Mouse (Mus musculus) erythroblast, embryonic 14.5 days (primary cell): ENCODE measurements around the gene Abcd1.

Experiments
- GATA1 ChIP-seq: IDR thresholded peaks from 2 replicates; pipeline ENCODE4 v1.6.1; 2012; ENCODE audit warnings: low read length, inconsistent platforms, mixed read lengths
- TAL1 ChIP-seq: IDR thresholded peaks from 3 replicates; pipeline ENCODE4 v1.6.1; 2012; ENCODE audit warnings: low read length, inconsistent platforms, mixed read lengths

DNA sequence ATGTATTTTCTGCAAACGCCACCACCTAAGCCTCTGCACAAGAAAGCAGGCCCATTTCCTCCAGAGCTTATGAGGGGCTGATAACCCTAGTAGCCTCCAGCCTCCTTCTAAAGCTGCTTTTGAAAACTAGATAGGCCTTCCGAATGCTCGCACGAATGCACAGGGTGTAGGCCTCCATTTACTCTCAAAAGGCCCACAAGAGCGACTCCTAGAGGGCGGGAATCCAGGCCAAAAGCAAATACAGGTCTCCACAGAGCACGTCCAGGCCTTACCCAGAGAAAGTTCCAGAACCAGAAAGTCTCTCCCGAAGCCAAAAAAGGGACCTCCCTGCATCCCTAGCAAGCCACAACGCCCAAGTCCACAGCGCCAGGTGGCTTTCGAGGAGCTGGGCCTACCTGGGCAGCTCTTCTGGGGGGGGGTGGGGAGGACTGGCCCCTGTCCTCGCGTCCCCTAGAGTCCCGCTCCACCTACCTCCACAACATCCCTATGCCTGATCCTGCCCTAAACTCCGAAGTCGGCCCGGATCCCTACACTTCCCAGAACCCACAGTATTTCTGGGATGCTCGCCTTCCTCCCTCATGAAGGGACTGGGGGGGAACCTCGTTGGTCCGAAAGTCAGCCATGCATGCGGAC is 805 bp upstream of the Abcd1 start:
- TF ChIP-seq GATA1: no peak
- no peak for TF ChIP-seq TAL1
